Mouse (Mus musculus) CH12.LX (cell line): ENCODE measurements around the gene Prr29. TPM values are rescaled to one million over a fixed set of nuclear protein-coding genes. Genes with fewer than 3 reads are reported as not detected.

Source experiments
- DNase-seq: peaks from one replicate; pipeline ENCODE4 v3.0.0-alpha.2; 2013; ENCODE audit errors: extremely low read depth
- H3K27ac ChIP-seq: 2 replicates; pipeline ENCODE4 v1.5.1; 2012; ENCODE audit warnings: low read depth, mild to moderate bottlenecking, control low read depth, moderate library complexity; ENCODE audit not compliant: insufficient read depth
- H3K27me3 ChIP-seq: replicated peaks from 2 replicates; pipeline ENCODE3; 2012; ENCODE audit warnings: inconsistent platforms
- H3K36me3 ChIP-seq, 2 experiments: replicated peaks in 1 of 2; 2 replicates each; pipeline versions ENCODE3 to v1.6.1; 2012; ENCODE audit warnings: inconsistent platforms in 1 of 2, low read length in 1 of 2, mild to moderate bottlenecking in 1 of 2, mixed read lengths in 1 of 2, moderate library complexity in 1 of 2; ENCODE audit not compliant: control insufficient read depth in 1 of 2, insufficient read depth in 1 of 2
- H3K4me1 ChIP-seq, 2 experiments: 2 replicates each; pipeline ENCODE4 v1.6.1; 2012; ENCODE audit warnings: inconsistent platforms in 1 of 2, moderate library complexity in 1 of 2; ENCODE audit not compliant: insufficient read depth in 2 of 2, control insufficient read depth in 1 of 2
- H3K4me2 ChIP-seq: 2 replicates; pipeline ENCODE4 v1.6.1; 2012; ENCODE audit warnings: low read depth, mild to moderate bottlenecking, control low read depth; ENCODE audit not compliant: poor library complexity, insufficient read depth, severe bottlenecking
- H3K4me3 ChIP-seq, 3 experiments: fragments of 150-350 bp in 1 of 3; sonication (generic) in 1 of 3; replicated peaks in 1 of 3; 2 replicates each; pipeline versions ENCODE3 to v1.5.1; 2011 to 2012; ENCODE audit warnings: low read depth in 2 of 3, low read length in 2 of 3, mild to moderate bottlenecking in 2 of 3, moderate library complexity in 2 of 3, control low read depth in 1 of 3, improper control_type of control experiment in 1 of 3, inconsistent platforms in 1 of 3, mixed read lengths in 1 of 3; ENCODE audit not compliant: poor library complexity in 1 of 3
- H3K79me2 ChIP-seq: replicated peaks from 2 replicates; pipeline ENCODE4 v1.6.1; 2012; ENCODE audit warnings: mild to moderate bottlenecking, moderate library complexity; ENCODE audit not compliant: control insufficient read depth, poor library complexity, insufficient read depth, severe bottlenecking; ENCODE audit errors: extremely low read depth
- H3K9ac ChIP-seq: 2 replicates; pipeline ENCODE4 v1.6.1; 2012; ENCODE audit warnings: low read depth, mild to moderate bottlenecking, control low read depth, moderate library complexity; ENCODE audit not compliant: insufficient read depth
- H3K9me3 ChIP-seq: replicated peaks from 2 replicates; pipeline ENCODE3; 2012; ENCODE audit warnings: low read length, inconsistent platforms, mixed read lengths
- BHLHE40 ChIP-seq: IDR thresholded peaks from 2 replicates; pipeline ENCODE4 v1.6.1; 2011; ENCODE audit warnings: mild to moderate bottlenecking, low read depth, low read length, improper control_type of control experiment
- CHD1 ChIP-seq: IDR thresholded peaks from 2 replicates; pipeline ENCODE4 v1.6.1; 2012; ENCODE audit warnings: low read depth, low read length, improper control_type of control experiment, inconsistent platforms
- CHD2 ChIP-seq: IDR thresholded peaks from 2 replicates; pipeline ENCODE4 v1.6.1; 2011; ENCODE audit warnings: low read length, improper control_type of control experiment
- CTCF ChIP-seq, 2 experiments: IDR thresholded peaks in 1 of 2; conservative IDR thresholded peaks in 1 of 2; 2 replicates each; pipeline ENCODE4 v1.5.1; 2011 to 2012; ENCODE audit warnings: low read depth in 2 of 2, low read length in 2 of 2, improper control_type of control experiment in 1 of 2, inconsistent platforms in 1 of 2, mild to moderate bottlenecking in 1 of 2, moderate library complexity in 1 of 2
- E2F4 ChIP-seq: IDR thresholded peaks from 2 replicates; pipeline ENCODE4 v1.6.1; 2011; ENCODE audit warnings: low read depth, low read length, improper control_type of control experiment; ENCODE audit not compliant: insufficient replicate concordance
- ELF1 ChIP-seq: IDR thresholded peaks from 2 replicates; pipeline ENCODE4 v1.6.1; 2014; ENCODE audit warnings: low read depth, mild to moderate bottlenecking, inconsistent platforms, low read length, improper control_type of control experiment
- EP300 ChIP-seq: IDR thresholded peaks from 2 replicates; pipeline ENCODE4 v1.6.1; 2011; ENCODE audit warnings: low read length, improper control_type of control experiment
- ETS1 ChIP-seq: conservative IDR thresholded peaks from 2 replicates; pipeline ENCODE4 v1.6.1; 2012; ENCODE audit warnings: low read depth, mild to moderate bottlenecking, inconsistent platforms, low read length, improper control_type of control experiment, moderate library complexity
- GABPA ChIP-seq: IDR thresholded peaks from 2 replicates; pipeline ENCODE4 v1.6.1; 2012; ENCODE audit warnings: low read depth, low read length, improper control_type of control experiment, inconsistent platforms; ENCODE audit not compliant: insufficient replicate concordance
- HCFC1 ChIP-seq: IDR thresholded peaks from 2 replicates; pipeline ENCODE4 v1.6.1; 2012; ENCODE audit warnings: low read depth, mild to moderate bottlenecking, inconsistent platforms, low read length, improper control_type of control experiment
- IRF4 ChIP-seq: IDR thresholded peaks from 2 replicates; pipeline ENCODE4 v1.6.1; 2014; ENCODE audit warnings: low read depth, mild to moderate bottlenecking, inconsistent platforms, low read length, improper control_type of control experiment
- JUN ChIP-seq: IDR thresholded peaks from 2 replicates; pipeline ENCODE4 v1.6.1; 2011; ENCODE audit warnings: low read depth, mild to moderate bottlenecking, low read length, improper control_type of control experiment, moderate library complexity; ENCODE audit not compliant: insufficient read depth
- JUND ChIP-seq: conservative IDR thresholded peaks from 2 replicates; pipeline ENCODE4 v1.6.1; 2011; ENCODE audit warnings: low read depth, low read length, improper control_type of control experiment
- KAT2A ChIP-seq: IDR thresholded peaks from 2 replicates; pipeline ENCODE4 v1.6.1; 2012; ENCODE audit warnings: low read length, improper control_type of control experiment, inconsistent platforms; ENCODE audit not compliant: insufficient replicate concordance
- MAFK ChIP-seq: IDR thresholded peaks from 2 replicates; pipeline ENCODE4 v1.6.1; 2011; ENCODE audit warnings: low read length, improper control_type of control experiment; ENCODE audit not compliant: insufficient replicate concordance
- MAX ChIP-seq: IDR thresholded peaks from 2 replicates; pipeline ENCODE4 v1.6.1; 2011; ENCODE audit warnings: low read length, improper control_type of control experiment
- MAZ ChIP-seq: IDR thresholded peaks from 2 replicates; pipeline ENCODE4 v1.6.1; 2012; ENCODE audit warnings: low read depth, mild to moderate bottlenecking, inconsistent platforms, low read length, improper control_type of control experiment, moderate library complexity
- MEF2A ChIP-seq: IDR thresholded peaks from 2 replicates; pipeline ENCODE4 v1.6.1; 2014; ENCODE audit warnings: low read depth, mild to moderate bottlenecking, inconsistent platforms, low read length, improper control_type of control experiment, borderline replicate concordance
- MXI1 ChIP-seq: IDR thresholded peaks from 2 replicates; pipeline ENCODE4 v1.6.1; 2011; ENCODE audit warnings: mild to moderate bottlenecking, low read depth, low read length, improper control_type of control experiment
- MYC ChIP-seq: IDR thresholded peaks from 2 replicates; pipeline ENCODE4 v1.6.1; 2011; ENCODE audit warnings: low read depth, mild to moderate bottlenecking, improper control_type of control experiment, low read length
- NELFE ChIP-seq: IDR thresholded peaks from 2 replicates; pipeline ENCODE4 v1.6.1; 2011; ENCODE audit warnings: low read depth, low read length, improper control_type of control experiment
- NRF1 ChIP-seq: IDR thresholded peaks from 2 replicates; pipeline ENCODE4 v1.6.1; 2014; ENCODE audit warnings: low read depth, mild to moderate bottlenecking, inconsistent platforms, low read length, improper control_type of control experiment, moderate library complexity
- PAX5 ChIP-seq: IDR thresholded peaks from 2 replicates; pipeline ENCODE4 v1.6.1; 2012; ENCODE audit warnings: low read length, inconsistent platforms, mixed read lengths
- POLR2A ChIP-seq: IDR thresholded peaks from 2 replicates; pipeline ENCODE4 v1.6.1; 2011; ENCODE audit warnings: low read depth, mild to moderate bottlenecking, improper control_type of control experiment, low read length
- POLR2AphosphoS2 ChIP-seq: IDR thresholded peaks from 2 replicates; pipeline ENCODE4 v1.6.1; 2011; ENCODE audit warnings: low read depth, low read length, improper control_type of control experiment
- RAD21 ChIP-seq: IDR thresholded peaks from 2 replicates; pipeline ENCODE4 v1.6.1; 2011; ENCODE audit warnings: low read depth, mild to moderate bottlenecking, low read length, improper control_type of control experiment, moderate library complexity
- RCOR1 ChIP-seq: conservative IDR thresholded peaks from 2 replicates; pipeline ENCODE4 v1.6.1; 2012; ENCODE audit warnings: low read depth, mild to moderate bottlenecking, inconsistent platforms, low read length, improper control_type of control experiment
- SIN3A ChIP-seq: IDR thresholded peaks from 2 replicates; pipeline ENCODE4 v1.6.1; 2012; ENCODE audit warnings: low read length, improper control_type of control experiment, inconsistent platforms
- SMC3 ChIP-seq: IDR thresholded peaks from 2 replicates; pipeline ENCODE4 v1.6.1; 2011; ENCODE audit warnings: low read depth, low read length, improper control_type of control experiment
- TBP ChIP-seq: conservative IDR thresholded peaks from 2 replicates; pipeline ENCODE4 v1.6.1; 2011; ENCODE audit warnings: low read depth, low read length, improper control_type of control experiment
- TCF12 ChIP-seq: IDR thresholded peaks from 2 replicates; pipeline ENCODE4 v1.6.1; 2014; ENCODE audit warnings: low read depth, mild to moderate bottlenecking, inconsistent platforms, low read length, improper control_type of control experiment
- UBTF ChIP-seq: IDR thresholded peaks from 2 replicates; pipeline ENCODE4 v1.6.1; 2012; ENCODE audit warnings: low read depth, mild to moderate bottlenecking, inconsistent platforms, low read length, improper control_type of control experiment, moderate library complexity
- USF1 ChIP-seq: IDR thresholded peaks from 2 replicates; pipeline ENCODE4 v1.6.1; 2014; ENCODE audit warnings: low read depth, mild to moderate bottlenecking, inconsistent platforms, low read length, improper control_type of control experiment
- USF2 ChIP-seq: conservative IDR thresholded peaks from 2 replicates; pipeline ENCODE4 v1.6.1; 2011; ENCODE audit warnings: low read depth, low read length, improper control_type of control experiment
- ZC3H11A ChIP-seq: IDR thresholded peaks from 2 replicates; pipeline ENCODE4 v1.6.1; 2012; ENCODE audit warnings: low read depth, mild to moderate bottlenecking, inconsistent platforms, low read length, improper control_type of control experiment
- ZKSCAN1 ChIP-seq: IDR thresholded peaks from 2 replicates; pipeline ENCODE4 v1.6.1; 2012; ENCODE audit warnings: low read depth, inconsistent platforms, low read length, improper control_type of control experiment, borderline replicate concordance
- ZMIZ1 ChIP-seq: IDR thresholded peaks from 2 replicates; pipeline ENCODE4 v1.6.1; 2012; ENCODE audit warnings: low read depth, mild to moderate bottlenecking, inconsistent platforms, low read length, improper control_type of control experiment
- ZNF384 ChIP-seq: IDR thresholded peaks from 2 replicates; pipeline ENCODE4 v1.6.1; 2012; ENCODE audit warnings: low read depth, low read length, improper control_type of control experiment, inconsistent platforms
- dilution Hi-C: fragments of 300-500 bp; cut with MboI; formaldehyde crosslinking; loops from 2 replicates; pipeline ENCODE4 v1.14.3; 2020; ENCODE audit warnings: low sequenced_read_pairs; ENCODE audit not compliant: extremely low pct_unique_long_range_greater_than_20kb, extremely low pct_ligation_motif_present
- in situ Hi-C: fragments of 300-500 bp; cut with MboI; formaldehyde crosslinking; loops from 3 replicates; pipeline ENCODE4 v1.14.3; 2019; ENCODE audit warnings: low sequenced_read_pairs, low pct_ligation_motif_present, low pct_unique_long_range_greater_than_20kb, mixed read lengths
- polyA plus RNA-seq: library from polyadenylated mRNA; unstranded; fragments of >175 nt; gene quantifications from 2 replicates; pipeline ENCODE4 v1.2.1, GENCODE M21; 2012; ENCODE audit warnings: low read depth; ENCODE audit not compliant: insufficient read length
- total RNA-seq, 2 experiments: library from RNA; depleted of rRNA; stranded (reverse); fragments of 300-350 nt in 1 of 2; fragments of >200 nt in 1 of 2; gene quantifications; 2 replicates each; pipeline ENCODE4 v1.2.3; 2012 to 2014

The Prr29 gene
- total and polyA plus RNA-seq, 3 experiments = 0.17 to 0.21 TPM; not detected in 1

DNA sequence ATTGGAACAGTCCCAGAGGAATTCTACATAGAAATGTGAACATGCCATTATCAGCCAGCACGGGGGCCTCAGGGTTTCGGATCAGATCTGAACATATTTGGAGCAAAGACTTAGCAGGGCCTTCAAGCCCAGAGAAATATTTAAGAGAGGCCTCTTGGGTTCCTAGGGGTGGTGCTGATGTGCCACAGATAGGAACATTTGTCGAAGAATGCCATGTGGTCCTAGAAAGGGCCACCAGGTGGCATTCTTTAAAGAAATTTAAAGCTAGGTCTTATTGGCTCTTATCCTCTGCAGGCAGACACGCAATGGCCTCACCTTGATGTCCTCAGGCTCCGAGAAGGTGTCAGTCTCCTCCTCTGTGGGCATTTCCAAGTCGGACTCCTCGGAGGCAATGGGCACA, 35.6 kb upstream of the Prr29 start:
- TF ChIP-seq MXI1 = peak; percentile 28; the same call in 1 of the 2 replicates
- TF ChIP-seq MAZ = no peak
- no peak for TF ChIP-seq MAFK
- peak; percentile 50 to 100; a peak in 3 of 4 replicates for TF ChIP-seq CTCF (conservative IDR thresholded peaks at IDR 0.05 in 1 of 2, IDR thresholded peaks at IDR 0.05 in 1 of 2; ENCODE audit: low read depth in 2 of 2, low read length in 2 of 2)
- TF ChIP-seq RCOR1 = no peak
- TF ChIP-seq ETS1 = no peak
- TF ChIP-seq ELF1 = 0 out of 2 replicates have a peak, but pooled peaks have one; percentile 21
- TF ChIP-seq KAT2A = no peak
- no peak for TF ChIP-seq POLR2A
- TF ChIP-seq USF2 = no peak
- no peak for TF ChIP-seq PAX5
- TF ChIP-seq NRF1 = no peak
- TF ChIP-seq ZMIZ1 = no peak
- no peak for TF ChIP-seq CHD2
- no peak for TF ChIP-seq BHLHE40
- TF ChIP-seq SMC3 = peak; percentile 99
- 0 out of 2 replicates have a peak, but pooled peaks have one; percentile 16 for TF ChIP-seq TBP
- TF ChIP-seq JUND = no peak; the same call in 1 of the 2 replicates
- TF ChIP-seq ZKSCAN1 = no peak
- TF ChIP-seq EP300 = no peak
- peak; percentile 51; the same call in 1 of the 2 replicates for TF ChIP-seq SIN3A
- TF ChIP-seq NELFE = peak; percentile 81; the same call in 1 of the 2 replicates
- TF ChIP-seq CHD1 = no peak
- TF ChIP-seq GABPA = no peak
- no peak for TF ChIP-seq USF1
- TF ChIP-seq ZC3H11A = peak; percentile 94
- TF ChIP-seq POLR2AphosphoS2 = no peak
- peak; percentile 27; the same call in 1 of the 2 replicates for TF ChIP-seq TCF12
- peak; percentile 50; the same call in 1 of the 2 replicates for TF ChIP-seq IRF4
- no peak for TF ChIP-seq UBTF
- peak; percentile 35; the same call in 1 of the 2 replicates for TF ChIP-seq HCFC1
- peak; percentile 99 for TF ChIP-seq RAD21
- TF ChIP-seq E2F4 = no peak
- TF ChIP-seq MYC = peak; percentile 98
- 0 out of 2 replicates have a peak, but pooled peaks have one; percentile 24 for TF ChIP-seq ZNF384
- no peak for TF ChIP-seq JUN
- peak; percentile 77 for TF ChIP-seq MEF2A
- TF ChIP-seq MAX = peak; percentile 97
- TF ChIP-seq, all 38 proteins: peak for 16
- H3K4me1 ChIP-seq = peaks cover 20 to 37% of the 10 kb centered on the region in 2 experiments
- no peaks in the 10 kb centered on the region for H3K36me3 ChIP-seq
- H3K9me3 ChIP-seq = no peaks in the 10 kb centered on the region
- dilution Hi-C loops (no loop called here), in situ Hi-C loops (loop anchor here (5.0 to 10.0 kb wide), 3 partner anchors 42 to 165 kb away; no protein-coding TSS in a partner anchor)
- H3K27me3 ChIP-seq = peaks cover 3% of the 10 kb centered on the region
- no peak overlapping the region for H3K4me3 ChIP-seq
- DNase-seq = peak; percentile 89
- H3K9ac ChIP-seq = no peak overlapping the region
- H3K4me2 ChIP-seq = no peak overlapping the region
- no peak overlapping the region for H3K27ac ChIP-seq
- H3K79me2 ChIP-seq = no peaks in the 10 kb centered on the region
